Mouse (Mus musculus) lung, adult 18-20 months (tissue): ENCODE data around the gene Pnpla7.

Experiments
- DNase-seq, 2 experiments: peaks; one replicate each; pipeline ENCODE4 v3.0.0; 2022; ENCODE audit warnings: mixed read lengths in 2 of 2

The Pnpla7 gene

GRCm38 (mm10) chr2:24995332-24995731, 19.5 kb downstream of the Pnpla7 start:
- no peak for DNase-seq

GRCm38 (mm10) chr2:24996471-24996870, 20.6 kb downstream of the Pnpla7 start:
- DNase-seq = no peak

GRCm38 (mm10) chr2:25000544-25001235, 24.9 kb downstream of the Pnpla7 start:
- DNase-seq = peak in 1 of 2 experiments; percentile 20

- no peak for DNase-seq
These were observed 28.3 kb downstream of the Pnpla7 start for GRCm38 (mm10) chr2:25003946-25004786.

- DNase-seq = no peak
These were observed 30.9 kb downstream of the Pnpla7 start for GRCm38 (mm10) chr2:25006767-25007166.

GRCm38 (mm10) chr2:25008250-25008649, 32.4 kb downstream of the Pnpla7 start:
- DNase-seq = no peak

GRCm38 (mm10) chr2:25022678-25023077, 46.8 kb downstream of the Pnpla7 start:
- no peak for DNase-seq

- no peak for DNase-seq
These were observed 49.3 kb downstream of the Pnpla7 start for GRCm38 (mm10) chr2:25025109-25025508.

- no peak for DNase-seq
These were observed 59.2 kb downstream of the Pnpla7 start for GRCm38 (mm10) chr2:25034994-25035393.

- no peak for DNase-seq
These were observed 64.3 kb downstream of the Pnpla7 start for GRCm38 (mm10) chr2:25040089-25040488.

- DNase-seq = no peak
These were observed 75.1 kb downstream of the Pnpla7 start for GRCm38 (mm10) chr2:25050921-25051320.

GRCm38 (mm10) chr2:25051450-25051849, 75.6 kb downstream of the Pnpla7 start:
- no peak for DNase-seq

GRCm38 (mm10) chr2:25053101-25053500, 77.3 kb downstream of the Pnpla7 start:
- no peak for DNase-seq

GRCm38 (mm10) chr2:25054221-25055067, 78.6 kb downstream of the Pnpla7 start, which contains the start of gene Nsmf:
TSS of gene Nsmf (plus strand) at chr2:25054355.
- DNase-seq = peak; percentile 86 to 90

GRCm38 (mm10) chr2:25055068-25055405, 79.2 kb downstream of the Pnpla7 start:
- peak in 1 of 2 experiments; percentile 19 for DNase-seq

- DNase-seq = no peak
These were observed 79.7 kb downstream of the Pnpla7 start for GRCm38 (mm10) chr2:25055409-25056155.

- DNase-seq = no peak
These were observed 83.1 kb downstream of the Pnpla7 start for GRCm38 (mm10) chr2:25058926-25059325.

- no peak for DNase-seq
These were observed 87.7 kb downstream of the Pnpla7 start for GRCm38 (mm10) chr2:25063523-25063922.

- DNase-seq = no peak
These were observed 88.5 kb downstream of the Pnpla7 start for GRCm38 (mm10) chr2:25064285-25064684.

GRCm38 (mm10) chr2:25065537-25065936, 89.7 kb downstream of the Pnpla7 start:
- no peak for DNase-seq

- no peak for DNase-seq
These were observed 90.7 kb downstream of the Pnpla7 start for GRCm38 (mm10) chr2:25066552-25066951.

GRCm38 (mm10) chr2:25069537-25069936, 93.7 kb downstream of the Pnpla7 start:
- DNase-seq = no peak
